Mouse (Mus musculus) E14TG2a.4 (cell line): ENCODE measurements around the gene Gm6880.
"Not testable (repeated sequence)": the region's sequence is repeated elsewhere in the genome, so short reads cannot be mapped to it uniquely, and the experiment has no call there.

Experiments used
- H3K27me3 ChIP-seq: 2 replicates; pipeline ENCODE4 v1.6.1; 2014; ENCODE audit warnings: low read length, control low read depth; ENCODE audit not compliant: insufficient read depth
- H3K36me3 ChIP-seq: 2 replicates; pipeline ENCODE4 v1.6.1; 2014; ENCODE audit warnings: low read length, control low read depth; ENCODE audit not compliant: insufficient read depth
- H3K4me1 ChIP-seq: replicated peaks from 2 replicates; pipeline ENCODE4 v1.6.1; 2014; ENCODE audit warnings: low read depth, low read length, control low read depth
- H3K4me3 ChIP-seq: replicated peaks from 2 replicates; pipeline ENCODE4 v1.5.1; 2014; ENCODE audit warnings: mild to moderate bottlenecking, low read length
- H3K9me3 ChIP-seq: 2 replicates; pipeline ENCODE4 v1.6.1; 2014; ENCODE audit warnings: low read length, control low read depth
- CTCF ChIP-seq: conservative IDR thresholded peaks from 2 replicates; pipeline ENCODE4 v1.5.1; 2014; ENCODE audit warnings: low read length
- NANOG ChIP-seq: IDR thresholded peaks from 2 replicates; pipeline ENCODE4 v1.6.1; 2014; ENCODE audit warnings: borderline replicate concordance, low read length, mixed read lengths
- POU5F1 ChIP-seq: IDR thresholded peaks from 2 replicates; pipeline ENCODE4 v1.6.1; 2014; ENCODE audit warnings: low read length, borderline replicate concordance

Gene Gm6880

GRCm38 (mm10) chrX:74481349-74481885 lies at the start of gene Gm6880:
Gene Gm6880 (minus strand): TSS chrX:74481399.
- not testable (repeated sequence) for H3K4me3 ChIP-seq, H3K36me3 ChIP-seq, H3K9me3 ChIP-seq, H3K27me3 ChIP-seq, H3K4me1 ChIP-seq

GRCm38 (mm10) chrX:74517461-74517860 lies 36.3 kb upstream of the Gm6880 start:
- peak; percentile 65; the same call in 1 of the 2 replicates for TF ChIP-seq POU5F1
- H3K36me3 ChIP-seq, H3K9me3 ChIP-seq, H3K27me3 ChIP-seq, H3K4me3 ChIP-seq: not testable (repeated sequence)
- peaks cover 12% of the 10 kb centered on the region for H3K4me1 ChIP-seq

- no peaks in the 10 kb centered on the region for H3K4me1 ChIP-seq
- no peaks in the 10 kb centered on the region for H3K36me3 ChIP-seq
- no peaks in the 10 kb centered on the region for H3K27me3 ChIP-seq
- H3K4me3 ChIP-seq, result no peak overlapping the region
- no peaks in the 10 kb centered on the region for H3K9me3 ChIP-seq
- TF ChIP-seq CTCF, result peak; percentile 47
- no peak for TF ChIP-seq NANOG
These were observed 15.9 kb upstream of the Gm6880 start for GRCm38 (mm10) chrX:74497131-74497530.

GRCm38 (mm10) chrX:74452773-74453172 lies 28.4 kb downstream of the Gm6880 start:
- TF ChIP-seq POU5F1 (no peak), CTCF (peak; percentile 43), NANOG (no peak)
- H3K4me3 ChIP-seq, result no peak overlapping the region

GRCm38 (mm10) chrX:74451157-74451912 lies 29.9 kb downstream of the Gm6880 start:
- Histone ChIP-seq H3K9me3 (no peaks in the 10 kb centered on the region), H3K4me1 (no peaks in the 10 kb centered on the region), H3K4me3 (no peak overlapping the region), H3K27me3 (no peaks in the 10 kb centered on the region), H3K36me3 (peaks cover 41% of the 10 kb centered on the region)
- TF ChIP-seq CTCF (no peak), POU5F1 (no peak), NANOG (no peak)

More at GRCm38 (mm10) chrX:74452773-74453172, 28.4 kb downstream of the Gm6880 start:
- no peaks in the 10 kb centered on the region for H3K9me3 ChIP-seq
- H3K27me3 ChIP-seq, result no peaks in the 10 kb centered on the region
- peaks cover 30% of the 10 kb centered on the region for H3K36me3 ChIP-seq
- H3K4me1 ChIP-seq, result no peaks in the 10 kb centered on the region
